Mouse (Mus musculus): ENCODE results near the gene Mical3. TPM values are rescaled to one million over a fixed set of nuclear protein-coding genes. Genes with fewer than 3 reads are reported as not detected.
A peak's percentile ranks its signal among the peaks of the same experiment; 100 is the strongest.

Mical3 gene
- polyA plus RNA-seq, 1 experiment, result 16.2 TPM

- Histone ChIP-seq H3K27me3 (ENCODE audit: control insufficient read depth, insufficient read depth, low read length) (no peaks in the 10 kb centered on the region), H3K27ac (ENCODE audit: control insufficient read depth, insufficient read depth, low read length) (peak overlapping the region; percentile 85), H3K4me3 (ENCODE audit: control insufficient read depth, insufficient read depth, low read length) (no peak overlapping the region), H3K4me1 (replicated peaks; ENCODE audit: control insufficient read depth, insufficient read depth, low read length) (peaks cover 55% of the 10 kb centered on the region), H3K36me3 (ENCODE audit: control insufficient read depth, insufficient read depth, low read length) (no peaks in the 10 kb centered on the region)
- no peak for TF ChIP-seq POLR2A (IDR thresholded peaks at IDR 0.05; ENCODE audit: control insufficient read depth, extremely low read depth, insufficient read depth, low read length, poor library complexity)
- no peak for TF ChIP-seq CTCF (IDR thresholded peaks at IDR 0.05; ENCODE audit: borderline replicate concordance, control insufficient read depth, extremely low read depth, insufficient read depth, low read length, poor library complexity)
- DNase-seq, result peak; percentile 29
- WGBS, result 39% methylated on average over 11 of the region's 11 CpGs
These were observed 174.3 kb downstream of the Mical3 start for GRCm38 (mm10) chr6:120956259-120957161.

GRCm38 (mm10) chr6:120955215-120955614, 175.6 kb downstream of the Mical3 start:
- peak; percentile 53 for DNase-seq
- no peaks in the 10 kb centered on the region for H3K36me3 ChIP-seq (ENCODE audit: control insufficient read depth, insufficient read depth, low read length)
- peaks cover 65% of the 10 kb centered on the region for H3K4me1 ChIP-seq (replicated peaks; ENCODE audit: control insufficient read depth, insufficient read depth, low read length)
- no peaks in the 10 kb centered on the region for H3K27me3 ChIP-seq (ENCODE audit: control insufficient read depth, insufficient read depth, low read length)
- no peak for TF ChIP-seq CTCF (IDR thresholded peaks at IDR 0.05; ENCODE audit: borderline replicate concordance, control insufficient read depth, extremely low read depth, insufficient read depth, low read length, poor library complexity)
- TF ChIP-seq POLR2A (IDR thresholded peaks at IDR 0.05; ENCODE audit: control insufficient read depth, extremely low read depth, insufficient read depth, low read length, poor library complexity), result no peak
- no peak overlapping the region for H3K27ac ChIP-seq (ENCODE audit: control insufficient read depth, insufficient read depth, low read length)
- WGBS, result 4% methylated on average over 3 of the region's 3 CpGs
- no peak overlapping the region for H3K4me3 ChIP-seq (ENCODE audit: control insufficient read depth, insufficient read depth, low read length)

- TF ChIP-seq CTCF (IDR thresholded peaks at IDR 0.05; ENCODE audit: borderline replicate concordance, control insufficient read depth, extremely low read depth, insufficient read depth, low read length, poor library complexity), result no peak
- TF ChIP-seq POLR2A (IDR thresholded peaks at IDR 0.05; ENCODE audit: control insufficient read depth, extremely low read depth, insufficient read depth, low read length, poor library complexity), result no peak
- Histone ChIP-seq H3K27me3 (ENCODE audit: control insufficient read depth, insufficient read depth, low read length) (no peaks in the 10 kb centered on the region), H3K4me1 (replicated peaks; ENCODE audit: control insufficient read depth, insufficient read depth, low read length) (peaks cover 61% of the 10 kb centered on the region), H3K36me3 (ENCODE audit: control insufficient read depth, insufficient read depth, low read length) (no peaks in the 10 kb centered on the region), H3K4me3 (ENCODE audit: control insufficient read depth, insufficient read depth, low read length) (no peak overlapping the region), H3K27ac (ENCODE audit: control insufficient read depth, insufficient read depth, low read length) (no peak overlapping the region)
- no peak for DNase-seq
- 57% methylated on average over 8 of the region's 8 CpGs for WGBS
These were observed 176.6 kb downstream of the Mical3 start for GRCm38 (mm10) chr6:120954241-120954640.

GRCm38 (mm10) chr6:120952475-120952874, 178.3 kb downstream of the Mical3 start:
- Histone ChIP-seq H3K27ac (ENCODE audit: control insufficient read depth, insufficient read depth, low read length) (no peak overlapping the region), H3K4me3 (ENCODE audit: control insufficient read depth, insufficient read depth, low read length) (no peak overlapping the region), H3K27me3 (ENCODE audit: control insufficient read depth, insufficient read depth, low read length) (no peaks in the 10 kb centered on the region), H3K4me1 (replicated peaks; ENCODE audit: control insufficient read depth, insufficient read depth, low read length) (peaks cover 45% of the 10 kb centered on the region), H3K36me3 (ENCODE audit: control insufficient read depth, insufficient read depth, low read length) (no peaks in the 10 kb centered on the region)
- TF ChIP-seq POLR2A (IDR thresholded peaks at IDR 0.05; ENCODE audit: control insufficient read depth, extremely low read depth, insufficient read depth, low read length, poor library complexity) (no peak), CTCF (IDR thresholded peaks at IDR 0.05; ENCODE audit: borderline replicate concordance, control insufficient read depth, extremely low read depth, insufficient read depth, low read length, poor library complexity) (no peak)
- no peak for DNase-seq
- 96% methylated on average over 6 of the region's 6 CpGs for WGBS

- H3K4me3 ChIP-seq (ENCODE audit: control insufficient read depth, insufficient read depth, low read length), result no peak overlapping the region
- H3K27ac ChIP-seq (ENCODE audit: control insufficient read depth, insufficient read depth, low read length), result no peak overlapping the region
- 88% methylated on average over 6 of the region's 6 CpGs for WGBS
- peaks cover 44% of the 10 kb centered on the region for H3K4me1 ChIP-seq (replicated peaks; ENCODE audit: control insufficient read depth, insufficient read depth, low read length)
- no peak for DNase-seq
- no peaks in the 10 kb centered on the region for H3K27me3 ChIP-seq (ENCODE audit: control insufficient read depth, insufficient read depth, low read length)
- TF ChIP-seq POLR2A (IDR thresholded peaks at IDR 0.05; ENCODE audit: control insufficient read depth, extremely low read depth, insufficient read depth, low read length, poor library complexity) (no peak), CTCF (IDR thresholded peaks at IDR 0.05; ENCODE audit: borderline replicate concordance, control insufficient read depth, extremely low read depth, insufficient read depth, low read length, poor library complexity) (no peak)
- no peaks in the 10 kb centered on the region for H3K36me3 ChIP-seq (ENCODE audit: control insufficient read depth, insufficient read depth, low read length)
These were observed 179.5 kb downstream of the Mical3 start for GRCm38 (mm10) chr6:120951311-120951710.

- WGBS, result 96% methylated on average over 9 of the region's 9 CpGs
These were observed 185.3 kb downstream of the Mical3 start for GRCm38 (mm10) chr6:120945510-120945909.

More at GRCm38 (mm10) chr6:120945510-120945909, 185.3 kb downstream of the Mical3 start:
- DNase-seq, result no peak
- no peaks in the 10 kb centered on the region for H3K36me3 ChIP-seq (ENCODE audit: control insufficient read depth, insufficient read depth, low read length)
- H3K27me3 ChIP-seq (ENCODE audit: control insufficient read depth, insufficient read depth, low read length), result no peaks in the 10 kb centered on the region
- no peak for TF ChIP-seq CTCF (IDR thresholded peaks at IDR 0.05; ENCODE audit: borderline replicate concordance, control insufficient read depth, extremely low read depth, insufficient read depth, low read length, poor library complexity)
- TF ChIP-seq POLR2A (IDR thresholded peaks at IDR 0.05; ENCODE audit: control insufficient read depth, extremely low read depth, insufficient read depth, low read length, poor library complexity), result no peak
- H3K4me1 ChIP-seq (replicated peaks; ENCODE audit: control insufficient read depth, insufficient read depth, low read length), result peaks cover 17% of the 10 kb centered on the region
- H3K4me3 ChIP-seq (ENCODE audit: control insufficient read depth, insufficient read depth, low read length), result no peak overlapping the region
- no peak overlapping the region for H3K27ac ChIP-seq (ENCODE audit: control insufficient read depth, insufficient read depth, low read length)

All from thymus, adult 2 months (tissue).